Mouse (Mus musculus) testis, adult 2 months (tissue): ENCODE measurements around the gene Chpt1.

Experiments used
- CTCF ChIP-seq: fragments of 200-500 bp; IDR thresholded peaks from 2 replicates; pipeline ENCODE4 v1.5.1; 2012; ENCODE audit warnings: low read depth, mild to moderate bottlenecking, inconsistent platforms, low read length, moderate library complexity; ENCODE audit not compliant: control insufficient read depth, insufficient read depth, insufficient replicate concordance
- POLR2A ChIP-seq: fragments of 200-500 bp; IDR thresholded peaks from 2 replicates; pipeline ENCODE4 v1.6.1; 2012; ENCODE audit warnings: low read depth, mild to moderate bottlenecking, inconsistent platforms, low read length, moderate library complexity; ENCODE audit not compliant: control insufficient read depth

- TF ChIP-seq POLR2A (no peak), CTCF (no peak)
These were observed 12.2 kb downstream of the Chpt1 start for GRCm38 (mm10) chr10:88491632-88492031.
